Mouse (Mus musculus): ENCODE measurements around the gene Cyb5r4. TPM values are rescaled to one million over a fixed set of nuclear protein-coding genes. Genes with fewer than 3 reads are reported as not detected.

Gene Cyb5r4
- polyA plus RNA-seq, 1 experiment from 2014 or later: 59.9 TPM

DNA sequence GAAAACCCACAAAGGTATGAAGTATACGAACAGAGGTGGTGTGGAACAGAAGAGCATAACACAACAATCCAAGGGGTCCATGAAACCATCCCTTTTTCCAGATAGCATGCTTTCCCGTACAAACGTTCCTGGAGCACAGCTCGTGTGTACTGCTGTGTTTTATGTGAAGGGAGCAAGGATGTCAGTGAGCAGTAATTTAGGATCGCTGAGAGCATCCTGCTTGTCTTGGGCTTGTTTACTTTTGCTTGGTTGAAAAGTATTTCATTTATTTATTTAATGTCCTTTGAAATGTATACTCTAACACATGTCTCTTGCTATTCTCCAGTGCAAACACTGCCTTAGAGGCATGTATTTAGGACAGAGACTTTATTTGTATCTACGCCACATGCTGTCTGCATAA is 36.7 kb upstream of the Cyb5r4 start:
- 81% methylated on average over 6 of the region's 6 CpGs for WGBS
- no peak overlapping the region for H3K4me3 ChIP-seq (replicated peaks; ENCODE audit: low read length)
- H3K36me3 ChIP-seq (replicated peaks; ENCODE audit: control insufficient read depth, insufficient read depth): no peaks in the 10 kb centered on the region
- H3K27me3 ChIP-seq (ENCODE audit: control insufficient read depth, insufficient read depth, low read length): no peaks in the 10 kb centered on the region
- no peak overlapping the region for H3K4me2 ChIP-seq (replicated peaks)
- ATAC-seq (ENCODE audit: low FRiP score): no peak
- DNase-seq (ENCODE audit: low spot score): no peak
- no peak overlapping the region for H3K9ac ChIP-seq
- H3K9me3 ChIP-seq (ENCODE audit: control insufficient read depth, low read length): no peaks in the 10 kb centered on the region
- H3K27ac ChIP-seq: no peak overlapping the region
- no peaks in the 10 kb centered on the region for H3K4me1 ChIP-seq (replicated peaks; ENCODE audit: control insufficient read depth, insufficient read depth, low read length)

DNA sequence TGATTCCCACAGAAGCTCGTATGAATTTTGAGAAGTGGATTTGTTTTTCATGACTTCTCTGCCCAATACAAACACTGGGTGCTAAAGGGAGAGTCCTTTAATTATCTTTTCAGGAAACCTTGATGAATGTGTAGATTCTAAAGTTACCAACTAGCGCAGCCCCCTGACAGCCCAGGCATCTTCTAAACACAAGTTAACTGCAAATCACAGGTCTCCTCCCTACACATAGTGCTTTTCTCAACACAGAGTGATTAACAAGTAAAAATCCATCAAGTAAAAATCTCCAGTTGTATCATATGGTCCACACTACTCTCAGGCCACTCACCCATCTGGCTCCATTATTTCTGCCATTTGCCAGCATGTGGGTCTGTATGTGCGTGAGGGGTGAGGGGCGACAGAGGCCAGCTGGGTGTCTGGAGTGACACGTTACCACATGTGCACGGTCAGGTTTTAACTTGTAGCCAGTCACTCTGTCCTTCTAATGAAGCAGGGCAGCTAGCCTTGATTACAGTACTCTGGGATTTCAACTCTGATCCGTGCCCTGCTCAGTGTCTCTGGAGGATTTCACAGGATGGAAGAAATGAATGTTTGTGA is 35.0 kb upstream of the Cyb5r4 start:
- Histone ChIP-seq H3K4me2 (replicated peaks) (no peak overlapping the region), H3K9ac (no peak overlapping the region), H3K4me3 (replicated peaks; ENCODE audit: low read length) (no peak overlapping the region), H3K27me3 (ENCODE audit: control insufficient read depth, insufficient read depth, low read length) (no peaks in the 10 kb centered on the region), H3K9me3 (ENCODE audit: control insufficient read depth, low read length) (no peaks in the 10 kb centered on the region), H3K4me1 (replicated peaks; ENCODE audit: control insufficient read depth, insufficient read depth, low read length) (no peaks in the 10 kb centered on the region), H3K27ac (no peak overlapping the region), H3K36me3 (replicated peaks; ENCODE audit: control insufficient read depth, insufficient read depth) (no peaks in the 10 kb centered on the region)
- DNase-seq (ENCODE audit: low spot score) (no peak), ATAC-seq (ENCODE audit: low FRiP score) (no peak)
- WGBS: 62% methylated on average over 7 of the region's 7 CpGs

DNA sequence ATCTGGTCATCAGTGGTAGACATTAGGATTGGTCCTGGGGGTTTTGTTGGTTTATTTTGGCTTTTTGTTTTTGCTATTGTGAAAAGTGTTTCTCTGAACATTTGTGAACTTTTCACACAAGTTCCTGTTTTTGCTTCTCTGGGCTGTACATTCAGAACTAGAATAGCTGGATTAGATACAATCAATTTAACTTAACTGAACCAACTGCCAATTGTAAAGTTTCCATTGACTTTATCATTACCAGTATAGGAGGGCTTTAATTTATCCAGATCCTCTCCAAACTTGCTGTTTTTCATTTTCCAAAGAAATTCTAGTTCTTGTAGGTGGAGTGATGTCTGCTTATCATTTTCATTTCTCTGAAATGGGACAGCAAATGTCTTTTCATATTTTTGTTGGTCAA is 32.0 kb upstream of the Cyb5r4 start:
- Histone ChIP-seq H3K4me2 (replicated peaks) (no peak overlapping the region), H3K9ac (no peak overlapping the region), H3K4me1 (replicated peaks; ENCODE audit: control insufficient read depth, insufficient read depth, low read length) (no peaks in the 10 kb centered on the region), H3K36me3 (replicated peaks; ENCODE audit: control insufficient read depth, insufficient read depth) (no peaks in the 10 kb centered on the region), H3K9me3 (ENCODE audit: control insufficient read depth, low read length) (no peaks in the 10 kb centered on the region), H3K27ac (no peak overlapping the region), H3K27me3 (ENCODE audit: control insufficient read depth, insufficient read depth, low read length) (no peaks in the 10 kb centered on the region), H3K4me3 (replicated peaks; ENCODE audit: low read length) (no peak overlapping the region)
- DNase-seq (ENCODE audit: low spot score) (no peak), ATAC-seq (ENCODE audit: low FRiP score) (no peak)

DNA sequence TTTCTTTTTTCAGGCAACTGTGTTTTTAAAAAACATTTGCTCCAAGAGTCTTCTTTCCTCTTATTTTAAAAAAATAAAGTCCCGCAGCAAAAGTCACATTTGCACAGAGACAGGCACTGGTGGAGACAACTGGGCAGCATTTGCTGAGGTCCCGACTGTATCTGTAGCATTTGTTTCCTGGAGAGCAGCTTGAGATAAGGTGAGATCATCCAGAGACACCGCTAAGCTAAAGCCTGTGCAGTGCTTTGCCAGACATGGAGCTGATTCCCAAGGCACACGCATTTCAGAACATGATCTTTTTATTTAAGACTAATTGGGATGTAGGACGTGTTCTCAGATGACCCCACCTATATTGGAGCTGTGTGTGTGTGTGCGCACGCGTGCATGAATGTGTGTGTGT is 30.1 kb upstream of the Cyb5r4 start:
- Histone ChIP-seq H3K4me1 (replicated peaks; ENCODE audit: control insufficient read depth, insufficient read depth, low read length) (no peaks in the 10 kb centered on the region), H3K27ac (no peak overlapping the region), H3K9me3 (ENCODE audit: control insufficient read depth, low read length) (no peaks in the 10 kb centered on the region), H3K9ac (no peak overlapping the region), H3K4me2 (replicated peaks) (no peak overlapping the region), H3K36me3 (replicated peaks; ENCODE audit: control insufficient read depth, insufficient read depth) (no peaks in the 10 kb centered on the region), H3K4me3 (replicated peaks; ENCODE audit: low read length) (no peak overlapping the region), H3K27me3 (ENCODE audit: control insufficient read depth, insufficient read depth, low read length) (no peaks in the 10 kb centered on the region)
- WGBS: 87% methylated on average over 8 of the region's 8 CpGs
- no peak for ATAC-seq (ENCODE audit: low FRiP score)
- no peak for DNase-seq (ENCODE audit: low spot score)

DNA sequence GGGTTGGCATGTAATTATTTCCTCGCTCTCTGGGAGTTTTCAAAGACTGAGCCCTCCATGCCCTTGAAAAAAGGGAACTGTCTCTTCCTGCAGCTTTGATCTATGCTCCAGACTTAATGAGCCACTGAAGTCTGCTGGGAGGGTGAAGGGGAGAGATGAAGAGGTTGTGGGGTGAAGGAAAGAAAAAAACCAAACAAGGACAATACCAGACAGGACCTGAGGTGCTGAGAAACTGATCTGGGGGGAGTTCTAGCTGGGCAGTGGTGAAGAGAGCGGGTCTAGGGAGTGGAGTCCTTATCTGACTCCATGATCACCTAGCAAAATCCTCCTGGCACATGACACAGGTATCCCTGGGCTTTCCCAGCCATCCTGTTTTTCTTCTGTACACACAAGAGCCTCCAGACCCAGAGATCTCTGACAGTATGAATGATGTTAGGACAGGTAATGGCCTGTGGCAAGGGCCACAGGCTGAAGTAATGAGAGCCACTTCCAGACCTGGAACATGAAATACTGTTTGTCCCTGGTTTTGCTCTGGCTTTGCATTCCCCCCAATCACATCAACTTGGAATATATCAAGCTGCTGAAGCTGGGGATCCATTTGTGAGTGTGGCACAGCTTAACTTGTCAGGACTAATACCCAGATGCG is 24.6 kb upstream of the Cyb5r4 start:
- Histone ChIP-seq H3K4me3 (replicated peaks; ENCODE audit: low read length) (no peak overlapping the region), H3K4me2 (replicated peaks) (no peak overlapping the region), H3K4me1 (replicated peaks; ENCODE audit: control insufficient read depth, insufficient read depth, low read length) (no peaks in the 10 kb centered on the region), H3K27me3 (ENCODE audit: control insufficient read depth, insufficient read depth, low read length) (no peaks in the 10 kb centered on the region), H3K9ac (no peak overlapping the region), H3K36me3 (replicated peaks; ENCODE audit: control insufficient read depth, insufficient read depth) (no peaks in the 10 kb centered on the region), H3K9me3 (ENCODE audit: control insufficient read depth, low read length) (no peaks in the 10 kb centered on the region), H3K27ac (no peak overlapping the region)
- no peak for DNase-seq (ENCODE audit: low spot score)
- WGBS: 78% methylated on average over 3 of the region's 3 CpGs
- no peak for ATAC-seq (ENCODE audit: low FRiP score)

DNA sequence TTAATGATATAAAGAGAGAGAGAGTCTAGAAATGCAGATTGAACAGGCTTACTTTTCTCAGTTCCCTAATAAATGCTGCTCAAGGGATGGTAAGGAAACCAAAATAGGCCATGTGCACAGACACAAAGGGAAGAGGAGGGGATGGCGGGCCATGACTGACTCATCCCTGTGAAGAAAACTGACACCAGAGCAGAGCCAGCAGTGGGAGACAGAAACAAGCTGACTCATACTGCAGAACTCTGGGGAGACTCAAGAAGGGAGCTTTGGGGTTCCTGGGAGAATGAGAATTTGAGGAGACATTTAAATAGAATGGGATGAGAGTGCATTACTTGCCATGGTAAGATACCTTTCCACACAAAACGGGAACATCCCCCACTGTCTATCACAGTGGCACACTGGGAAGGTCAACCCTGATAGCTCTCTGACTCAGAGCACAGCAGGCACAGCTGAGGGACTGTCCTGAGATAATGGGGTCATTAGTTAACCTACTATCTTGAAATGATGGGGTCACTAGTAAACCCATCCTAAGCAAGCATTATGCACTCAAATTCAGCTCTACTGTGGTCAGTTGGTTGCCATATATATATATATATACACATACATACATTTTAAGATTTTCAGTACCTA is 21.7 kb upstream of the Cyb5r4 start:
- ATAC-seq (ENCODE audit: low FRiP score) (no peak), DNase-seq (ENCODE audit: low spot score) (no peak)
- no peaks in the 10 kb centered on the region for H3K4me1 ChIP-seq (replicated peaks; ENCODE audit: control insufficient read depth, insufficient read depth, low read length)
- no peaks in the 10 kb centered on the region for H3K27me3 ChIP-seq (ENCODE audit: control insufficient read depth, insufficient read depth, low read length)
- H3K36me3 ChIP-seq (replicated peaks; ENCODE audit: control insufficient read depth, insufficient read depth): no peaks in the 10 kb centered on the region
- WGBS: 65% methylated on average over 2 of the region's 2 CpGs
- H3K9me3 ChIP-seq (ENCODE audit: control insufficient read depth, low read length): no peaks in the 10 kb centered on the region
- no peak overlapping the region for H3K4me2 ChIP-seq (replicated peaks)
- H3K27ac ChIP-seq: no peak overlapping the region
- no peak overlapping the region for H3K9ac ChIP-seq
- H3K4me3 ChIP-seq (replicated peaks; ENCODE audit: low read length): no peak overlapping the region

DNA sequence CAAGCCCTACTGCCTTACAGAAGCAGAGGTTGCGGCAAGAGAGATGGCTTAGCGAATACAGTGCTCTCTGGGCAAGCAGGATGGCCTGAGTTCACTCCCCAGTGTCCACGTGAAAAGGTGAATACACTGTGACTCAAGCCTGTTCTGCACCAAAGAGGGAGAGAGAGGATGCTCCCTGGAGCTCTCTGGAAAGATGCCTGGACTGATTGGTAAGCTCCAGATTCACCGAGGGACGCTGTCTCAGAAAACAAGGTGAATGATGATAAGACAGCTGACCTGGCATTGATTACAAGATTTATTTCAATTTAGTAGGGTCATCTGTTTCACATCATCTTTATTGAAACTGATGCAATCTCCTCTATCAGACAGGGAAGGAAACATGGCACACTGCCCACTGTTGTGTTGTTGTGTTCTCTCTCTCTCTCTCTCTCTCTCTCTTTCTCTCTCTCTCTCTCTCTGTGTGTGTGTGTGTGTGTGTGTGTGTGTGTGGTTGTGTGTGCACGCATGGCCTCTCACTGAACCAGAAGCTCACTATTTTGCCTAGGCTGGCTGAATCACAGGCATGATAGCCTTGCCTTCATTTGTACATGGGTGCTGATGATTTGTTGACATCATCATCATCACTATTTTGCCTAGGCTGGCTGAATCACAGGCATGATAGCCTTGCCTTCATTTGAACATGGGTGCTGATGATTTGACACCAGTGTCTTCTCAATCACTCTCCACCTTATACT is 16.9 kb upstream of the Cyb5r4 start:
- DNase-seq (ENCODE audit: low spot score) (no peak), ATAC-seq (ENCODE audit: low FRiP score) (no peak)
- Histone ChIP-seq H3K4me3 (replicated peaks; ENCODE audit: low read length) (no peak overlapping the region), H3K9ac (no peak overlapping the region), H3K4me1 (replicated peaks; ENCODE audit: control insufficient read depth, insufficient read depth, low read length) (no peaks in the 10 kb centered on the region), H3K9me3 (ENCODE audit: control insufficient read depth, low read length) (no peaks in the 10 kb centered on the region), H3K36me3 (replicated peaks; ENCODE audit: control insufficient read depth, insufficient read depth) (no peaks in the 10 kb centered on the region), H3K27me3 (ENCODE audit: control insufficient read depth, insufficient read depth, low read length) (no peaks in the 10 kb centered on the region), H3K27ac (no peak overlapping the region), H3K4me2 (replicated peaks) (no peak overlapping the region)
- WGBS: 68% methylated on average over 6 of the region's 6 CpGs

DNA sequence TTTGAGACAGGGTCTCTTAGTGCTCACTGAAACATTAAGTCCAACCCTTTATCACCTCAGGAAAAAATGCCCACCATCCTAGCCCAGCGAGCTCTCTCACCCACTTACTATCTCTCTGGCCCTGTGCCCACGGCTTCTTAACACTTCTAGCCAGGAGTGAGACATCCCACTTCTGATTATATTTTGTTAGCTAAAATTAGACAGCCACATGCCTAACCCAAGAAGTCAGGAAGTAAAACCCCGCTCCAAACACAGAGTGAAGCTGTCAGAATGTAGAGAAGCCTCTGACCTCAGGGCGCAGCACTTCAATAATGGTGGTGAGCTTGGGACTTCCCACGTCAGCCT is 16.4 kb upstream of the Cyb5r4 start:
- no peaks in the 10 kb centered on the region for H3K27me3 ChIP-seq (ENCODE audit: control insufficient read depth, insufficient read depth, low read length)
- no peak overlapping the region for H3K27ac ChIP-seq
- no peaks in the 10 kb centered on the region for H3K4me1 ChIP-seq (replicated peaks; ENCODE audit: control insufficient read depth, insufficient read depth, low read length)
- no peak overlapping the region for H3K4me3 ChIP-seq (replicated peaks; ENCODE audit: low read length)
- 70% methylated on average over 5 of the region's 5 CpGs for WGBS
- ATAC-seq (ENCODE audit: low FRiP score) (no peak), DNase-seq (ENCODE audit: low spot score) (no peak)
- H3K9ac ChIP-seq: no peak overlapping the region
- no peaks in the 10 kb centered on the region for H3K9me3 ChIP-seq (ENCODE audit: control insufficient read depth, low read length)
- no peak overlapping the region for H3K4me2 ChIP-seq (replicated peaks)
- no peaks in the 10 kb centered on the region for H3K36me3 ChIP-seq (replicated peaks; ENCODE audit: control insufficient read depth, insufficient read depth)

DNA sequence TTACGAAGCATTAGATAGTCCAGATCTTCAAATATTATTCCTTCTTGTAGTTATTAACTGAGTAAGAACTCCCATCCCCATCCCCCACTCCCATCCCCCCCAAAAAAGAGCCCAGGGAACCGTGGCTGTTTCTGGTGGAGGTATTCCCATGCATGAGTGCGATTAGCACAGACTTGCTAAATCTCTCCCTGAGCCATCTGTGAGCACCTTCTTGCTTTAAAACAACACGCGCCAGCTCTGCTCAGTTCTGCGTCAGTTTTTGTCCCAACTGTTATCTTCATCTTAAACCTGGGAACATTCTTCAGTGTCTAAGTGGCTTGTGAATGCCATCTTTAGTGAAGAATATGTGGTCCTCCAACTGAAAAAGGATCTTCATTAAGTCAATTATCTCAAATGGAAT is 13.3 kb upstream of the Cyb5r4 start:
- WGBS: 79% methylated on average over 6 of the region's 6 CpGs
- DNase-seq (ENCODE audit: low spot score) (no peak), ATAC-seq (ENCODE audit: low FRiP score) (no peak)
- no peaks in the 10 kb centered on the region for H3K27me3 ChIP-seq (ENCODE audit: control insufficient read depth, insufficient read depth, low read length)
- H3K27ac ChIP-seq: no peak overlapping the region
- H3K9me3 ChIP-seq (ENCODE audit: control insufficient read depth, low read length): no peaks in the 10 kb centered on the region
- H3K4me1 ChIP-seq (replicated peaks; ENCODE audit: control insufficient read depth, insufficient read depth, low read length): no peaks in the 10 kb centered on the region
- H3K4me3 ChIP-seq (replicated peaks; ENCODE audit: low read length): no peak overlapping the region
- H3K36me3 ChIP-seq (replicated peaks; ENCODE audit: control insufficient read depth, insufficient read depth): no peaks in the 10 kb centered on the region
- no peak overlapping the region for H3K4me2 ChIP-seq (replicated peaks)
- H3K9ac ChIP-seq: no peak overlapping the region
